Mouse (Mus musculus) layer of hippocampus, adult 9-10 months (tissue): Measurements from ENCODE around the gene Pja2.
"Not testable (repeated sequence)": the region's sequence is repeated elsewhere in the genome, so short reads cannot be mapped to it uniquely, and the experiment has no call there.

Experiments
- DNase-seq: peaks from one replicate; pipeline ENCODE4 v3.0.0; 2022; ENCODE audit warnings: low spot score

The Pja2 gene

DNA sequence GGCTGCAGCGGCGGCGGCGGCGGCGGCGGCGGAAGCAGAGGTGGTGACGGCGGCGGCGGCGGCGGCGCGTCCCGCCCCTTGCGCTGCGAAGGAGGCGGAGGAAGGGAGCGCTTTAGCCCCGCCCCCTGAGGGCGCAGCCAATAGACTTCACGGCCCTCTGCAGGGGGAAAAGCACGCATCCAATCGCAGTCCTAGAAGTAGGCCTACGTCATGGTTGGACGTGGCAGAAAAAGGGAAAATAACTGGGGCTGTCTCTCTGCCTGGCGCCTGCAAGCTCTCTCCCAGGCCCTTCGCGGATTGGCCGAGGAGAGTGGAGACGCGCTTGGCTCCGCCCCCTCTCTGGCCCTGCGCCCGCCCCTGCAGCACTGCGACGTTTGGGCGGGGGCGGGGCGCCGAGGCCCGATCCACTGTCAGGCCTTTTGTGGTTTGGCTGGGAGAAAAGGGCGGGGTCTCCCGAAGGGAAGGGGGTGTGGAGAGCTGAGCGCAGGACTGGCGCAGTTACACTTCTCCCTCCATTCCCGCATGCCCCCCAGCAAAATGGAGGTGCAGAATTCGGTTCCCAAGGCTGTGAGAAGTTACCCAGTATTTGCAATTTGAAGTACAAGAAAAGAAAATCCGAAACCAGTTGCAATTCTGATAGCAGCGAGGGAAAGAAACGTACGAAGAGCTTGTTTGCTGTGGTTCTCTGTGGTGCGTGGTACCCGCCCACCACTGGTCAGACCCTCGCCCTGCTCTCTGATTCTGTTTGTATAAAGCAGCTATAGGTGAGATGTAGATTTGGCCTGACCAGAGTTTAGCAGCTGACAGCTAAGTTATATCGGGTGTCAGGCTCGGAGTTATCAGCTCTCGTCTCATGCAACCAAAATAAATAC, at the start of gene Pja2:
Gene Pja2 (minus strand): TSS at position 19 of the 872 bp plus-strand sequence.
- DNase-seq, result peak; percentile 94

DNA sequence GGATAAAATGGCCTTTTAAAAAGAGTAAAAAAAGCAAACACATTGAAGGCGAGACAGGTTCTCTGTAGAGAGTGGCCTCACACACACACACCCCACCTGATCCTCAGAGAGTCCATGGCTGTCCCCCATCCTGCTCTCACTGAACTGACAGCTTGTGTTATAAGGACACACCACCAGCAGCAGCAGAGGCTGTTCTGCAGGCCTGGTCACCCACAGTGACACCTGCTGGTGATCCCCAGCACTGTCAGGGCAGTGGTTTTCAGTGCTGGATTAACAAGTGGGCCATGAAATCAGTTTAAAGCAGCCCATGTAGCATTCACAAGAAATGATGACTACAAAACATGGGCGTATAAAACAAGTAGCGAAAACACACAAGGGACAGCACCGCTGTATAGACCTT, 43.6 kb upstream of the Pja2 start:
- peak; percentile 66 for DNase-seq

DNA sequence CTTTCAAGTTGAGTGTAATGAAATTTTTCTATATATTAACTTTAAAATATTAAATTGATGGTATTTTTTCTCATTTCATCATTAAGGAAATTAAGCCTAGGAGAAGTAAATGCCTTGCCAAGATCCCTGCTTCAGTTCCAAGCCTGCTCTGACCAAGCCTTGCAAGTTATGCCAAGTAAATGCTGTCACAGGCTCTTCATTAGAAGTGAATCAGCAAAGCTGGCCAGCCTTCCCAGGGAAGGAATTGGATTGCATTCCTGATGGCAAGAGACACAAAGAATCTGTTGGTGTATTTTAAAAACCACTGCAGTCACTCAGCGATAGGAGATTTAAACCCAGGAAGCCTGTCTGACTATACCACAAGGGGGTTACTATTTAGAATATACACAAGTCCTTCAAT, 32.0 kb upstream of the Pja2 start:
- DNase-seq, result peak; percentile 13

DNA sequence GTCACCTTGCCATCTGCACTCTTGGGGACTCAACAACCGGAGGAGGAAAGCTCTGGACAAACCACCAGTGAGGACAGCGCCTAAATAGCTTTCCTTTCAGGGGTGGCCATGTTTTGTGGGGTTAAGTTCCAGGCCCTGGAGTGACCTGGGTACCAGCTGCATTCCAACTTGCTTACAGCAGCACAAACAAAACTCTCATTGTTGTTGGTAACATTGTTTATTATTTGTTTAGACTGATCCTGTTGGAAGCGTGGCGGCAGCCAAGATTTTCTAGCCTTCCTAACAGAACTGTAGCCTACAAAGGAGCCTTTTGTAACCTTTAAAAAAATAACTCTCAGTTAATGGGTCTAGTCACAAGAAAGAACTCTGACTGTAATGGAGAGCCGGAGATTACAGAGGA, 30.9 kb upstream of the Pja2 start:
- no peak for DNase-seq

DNA sequence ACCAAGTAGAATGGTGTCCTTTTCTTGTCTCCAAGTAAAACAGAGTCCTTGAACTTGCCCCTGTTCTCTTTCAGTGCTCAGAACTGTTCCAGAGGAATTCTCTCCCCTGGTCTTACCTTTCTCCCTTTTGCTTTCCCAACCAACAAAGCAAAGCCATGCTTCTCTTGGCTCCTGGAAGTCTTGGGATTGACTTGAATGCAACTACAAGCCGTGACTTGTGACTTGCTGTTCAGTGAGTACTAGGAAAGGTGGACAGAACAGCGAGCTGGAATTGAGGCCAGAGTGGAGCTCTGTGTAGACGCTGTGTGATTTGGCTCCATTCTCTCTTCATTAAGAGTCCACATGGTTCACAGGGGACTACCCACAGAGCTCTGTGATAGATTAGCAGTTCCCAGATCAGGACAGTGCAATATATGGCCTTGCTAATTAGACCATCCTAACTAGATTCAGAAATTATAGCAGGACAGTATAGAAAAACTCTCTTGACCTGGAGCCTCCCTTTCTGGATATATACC, 30.3 kb upstream of the Pja2 start:
- DNase-seq, result no peak

DNA sequence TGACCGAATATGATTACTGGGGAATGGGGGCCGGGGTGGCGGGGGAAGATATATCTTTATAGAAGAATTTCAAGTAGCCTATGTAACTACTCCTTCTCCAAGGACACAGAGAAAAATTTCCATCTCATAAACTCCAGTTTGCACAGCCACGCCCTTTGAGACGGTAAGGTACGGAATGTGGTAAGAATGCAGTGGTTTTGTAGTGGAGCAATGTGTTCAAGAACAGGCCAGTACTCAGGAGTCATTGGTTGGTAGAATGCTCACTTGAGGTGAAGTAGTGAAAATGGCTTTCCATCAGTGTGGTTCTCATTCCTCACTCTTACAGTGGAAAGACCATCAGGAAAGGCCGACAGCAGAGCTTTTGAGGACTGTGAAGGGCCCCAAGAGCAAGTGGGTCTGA, 22.2 kb upstream of the Pja2 start:
- no peak for DNase-seq

DNA sequence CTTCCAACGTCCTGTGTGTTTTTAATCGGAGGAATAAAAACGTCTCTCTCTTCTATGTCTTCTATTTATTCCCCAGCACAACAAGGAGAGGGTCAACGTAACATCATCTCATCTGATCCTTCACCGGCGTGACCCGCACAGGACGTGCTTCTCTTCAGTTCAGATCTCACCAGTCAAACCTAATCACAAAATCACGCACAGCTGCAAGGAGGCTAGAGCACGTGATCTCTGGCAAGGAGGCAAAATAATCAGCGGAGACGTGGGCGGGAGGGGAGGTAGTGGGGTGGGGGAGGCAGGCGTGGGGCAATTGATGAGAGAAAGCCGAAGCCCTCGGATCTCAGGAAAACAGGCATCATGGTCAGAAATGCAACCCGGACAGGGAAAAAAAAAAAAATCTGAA, 14.4 kb upstream of the Pja2 start:
- no peak for DNase-seq

DNA sequence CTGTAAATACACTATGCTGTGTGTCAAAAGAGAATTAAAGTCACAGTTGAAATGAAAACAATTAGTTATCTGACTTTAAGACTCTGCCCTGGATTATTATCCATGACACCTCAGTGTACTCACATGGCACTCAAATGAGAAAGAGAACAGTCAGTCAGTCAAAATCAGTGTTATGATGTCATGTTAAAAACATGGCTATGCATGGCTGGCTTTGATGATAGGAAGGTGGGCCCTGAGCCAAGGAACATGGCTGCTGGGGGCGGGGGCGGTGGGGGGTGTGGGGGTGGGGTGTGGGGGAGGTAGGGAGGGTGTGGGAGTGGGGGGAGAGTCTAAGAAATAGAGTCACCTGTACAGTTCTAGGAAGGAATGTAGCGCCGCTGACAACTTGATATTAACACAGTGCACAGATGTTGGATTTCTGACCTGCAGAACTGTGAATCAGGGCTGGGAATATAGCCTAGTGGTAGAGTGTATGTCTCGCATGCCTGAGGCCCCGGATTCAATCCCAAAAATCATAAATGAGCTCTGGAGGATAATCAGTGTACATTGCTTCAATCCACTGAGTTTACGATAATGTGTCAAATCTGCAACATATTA, 13.0 kb upstream of the Pja2 start:
- no peak for DNase-seq

DNA sequence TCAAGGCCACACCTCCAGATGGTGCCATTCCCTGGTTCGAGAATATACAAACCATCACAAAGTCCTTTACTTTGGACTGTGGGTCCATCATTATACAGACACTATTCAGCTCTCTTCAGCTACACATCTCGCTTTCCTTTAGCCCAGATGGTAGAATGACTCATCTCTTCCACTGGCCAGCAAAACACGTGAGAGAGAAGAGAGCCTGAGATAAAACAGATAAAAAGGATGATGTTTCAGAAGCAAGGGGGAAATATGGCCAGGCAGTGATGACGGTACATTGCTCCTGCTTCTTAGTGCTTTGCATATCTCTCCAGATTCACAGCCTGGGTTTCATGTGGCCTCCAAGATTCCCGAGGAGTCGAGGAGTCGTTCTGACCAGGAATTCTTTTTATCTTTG, 10.0 kb upstream of the Pja2 start:
- DNase-seq, result peak; percentile 30

DNA sequence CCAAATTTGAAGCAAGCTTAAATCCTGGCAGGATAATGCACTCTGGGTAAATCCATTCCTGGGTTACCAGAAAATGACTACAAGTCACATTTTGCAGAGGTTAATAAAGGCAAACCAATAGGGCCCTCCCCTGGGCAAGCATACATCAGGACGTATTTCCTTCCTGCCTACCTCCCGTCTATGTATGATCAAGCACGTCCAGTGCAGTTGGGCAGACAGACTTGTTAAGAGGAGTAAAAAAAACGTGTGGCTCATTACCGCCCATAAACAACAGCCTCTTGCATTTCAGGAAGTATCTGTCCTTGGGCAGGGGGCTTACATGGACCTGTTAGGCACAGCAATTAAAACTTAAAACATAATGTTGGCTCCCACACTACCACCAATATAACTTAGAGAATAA, 8.0 kb upstream of the Pja2 start:
- no peak for DNase-seq

DNA sequence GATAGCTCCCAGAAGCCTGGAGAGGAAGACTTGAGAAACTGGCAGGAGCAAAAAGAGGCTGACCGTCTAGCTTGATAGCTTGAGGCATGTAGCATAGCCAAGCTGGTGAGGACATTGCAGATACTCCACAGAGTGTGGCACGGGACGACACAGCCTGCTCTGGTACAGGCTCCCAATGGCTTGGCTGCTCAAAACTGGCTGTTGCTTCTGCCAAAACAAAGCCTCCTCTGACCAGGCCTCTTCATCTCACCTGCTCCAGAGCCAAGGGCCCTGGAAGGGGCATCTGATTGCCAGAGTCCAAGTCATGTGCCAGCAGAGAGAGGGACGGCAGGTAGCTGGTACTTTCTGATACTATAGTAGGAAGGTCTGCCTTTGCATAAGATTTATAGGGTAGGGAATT, 5.5 kb upstream of the Pja2 start:
- DNase-seq, result no peak

DNA sequence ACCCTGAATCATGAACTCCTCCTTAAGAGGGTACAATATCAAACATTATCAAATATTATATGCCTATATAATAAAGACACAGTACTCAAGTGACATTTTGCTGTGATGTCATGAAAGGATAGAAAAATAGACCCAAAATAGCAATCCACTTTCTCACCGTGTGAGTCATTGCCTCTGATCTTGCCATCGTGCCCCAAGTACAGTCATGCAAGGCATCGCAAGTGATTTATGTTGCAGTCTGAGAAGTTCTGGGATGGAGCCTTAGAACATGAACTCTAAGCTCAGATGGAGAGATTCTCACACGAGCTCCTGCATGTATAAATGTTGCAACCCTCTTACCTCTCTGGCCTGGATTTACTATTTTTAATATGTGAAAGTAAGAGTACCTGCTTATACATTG, 2.2 kb upstream of the Pja2 start:
- no peak for DNase-seq

DNA sequence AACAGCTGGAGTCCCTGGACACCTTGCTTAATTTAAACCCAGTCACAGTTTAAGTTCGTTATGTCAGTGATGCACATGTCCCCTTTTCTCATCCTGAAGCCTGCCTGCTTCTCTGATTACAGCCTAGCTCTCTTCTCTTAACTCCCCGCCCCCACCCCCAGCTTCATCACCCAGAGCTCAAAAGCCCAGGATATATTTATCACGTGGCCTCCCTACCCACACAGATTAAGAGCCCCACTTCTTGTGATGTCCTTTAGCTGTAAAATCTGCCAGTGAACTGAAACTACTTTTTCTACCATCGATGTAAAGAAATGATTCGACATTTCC, 1.0 kb upstream of the Pja2 start:
- no peak for DNase-seq

DNA sequence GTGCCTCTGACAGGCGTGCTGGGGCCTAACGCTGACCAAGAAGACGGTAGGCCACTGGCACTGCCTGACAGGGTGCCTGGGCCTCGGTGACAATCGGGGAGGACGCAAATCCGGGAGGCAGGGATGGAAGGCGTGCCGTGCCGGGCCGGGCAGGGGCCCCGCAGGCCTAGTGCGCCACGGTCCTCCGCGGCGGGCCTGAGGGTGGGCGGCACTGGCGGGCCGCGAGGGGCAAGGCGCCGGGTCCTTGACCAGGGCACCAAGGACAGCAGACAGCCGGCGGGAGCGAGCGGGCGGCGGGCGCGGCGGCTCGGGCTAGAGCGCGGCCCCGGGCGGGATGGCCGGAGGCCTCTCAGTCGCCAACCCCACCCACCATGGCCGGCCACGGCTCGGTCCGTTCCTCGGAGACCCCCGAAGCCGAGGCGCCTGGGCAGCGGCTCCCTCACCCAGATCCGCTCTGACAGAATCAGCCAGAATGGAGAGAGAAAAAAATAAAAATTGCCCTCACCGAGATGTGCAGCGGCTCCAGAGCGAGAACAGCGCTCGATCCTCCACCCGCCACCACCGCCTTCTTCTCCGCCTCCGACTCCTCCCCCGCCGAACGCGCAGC, 322 bp downstream of the Pja2 start:
- DNase-seq, result no peak

DNA sequence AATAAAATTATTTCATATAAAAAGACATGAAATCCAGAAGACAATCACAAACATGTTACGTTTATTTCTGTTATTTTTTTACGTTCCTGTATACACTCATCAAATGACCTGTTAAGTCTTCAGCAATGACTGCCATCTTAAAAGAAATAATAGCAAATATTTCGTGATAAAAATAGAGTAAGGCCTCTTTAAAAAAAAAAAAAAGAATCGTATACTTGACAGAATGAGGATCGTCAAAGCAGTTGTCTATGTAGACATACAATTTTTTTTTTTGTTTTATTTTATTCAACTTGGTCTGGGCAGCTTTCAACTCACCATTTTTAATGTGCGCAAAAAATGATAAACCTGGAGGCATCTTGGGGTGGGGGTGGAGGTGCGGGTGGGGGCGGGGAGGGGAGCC, 831 bp downstream of the Pja2 start:
- DNase-seq, result no peak

DNA sequence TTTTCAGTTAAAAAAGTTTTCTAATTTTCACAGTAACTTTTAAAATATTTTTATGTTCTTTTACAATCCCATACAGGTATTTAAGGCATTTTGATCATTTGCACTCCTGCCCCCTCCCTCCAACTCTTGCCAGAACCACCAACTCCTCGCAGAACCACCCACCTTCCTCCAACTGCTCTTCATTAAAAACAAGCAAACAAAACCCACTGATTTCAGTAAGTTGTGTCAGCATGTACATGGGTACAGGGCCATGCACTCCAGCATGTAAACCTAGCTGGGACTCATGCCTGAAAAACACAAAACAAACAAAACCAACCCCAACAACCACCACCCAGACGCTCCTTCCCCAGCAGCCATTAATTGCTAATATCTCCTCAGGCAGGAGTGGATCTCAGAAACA, 7.2 kb downstream of the Pja2 start:
- no peak for DNase-seq

DNA sequence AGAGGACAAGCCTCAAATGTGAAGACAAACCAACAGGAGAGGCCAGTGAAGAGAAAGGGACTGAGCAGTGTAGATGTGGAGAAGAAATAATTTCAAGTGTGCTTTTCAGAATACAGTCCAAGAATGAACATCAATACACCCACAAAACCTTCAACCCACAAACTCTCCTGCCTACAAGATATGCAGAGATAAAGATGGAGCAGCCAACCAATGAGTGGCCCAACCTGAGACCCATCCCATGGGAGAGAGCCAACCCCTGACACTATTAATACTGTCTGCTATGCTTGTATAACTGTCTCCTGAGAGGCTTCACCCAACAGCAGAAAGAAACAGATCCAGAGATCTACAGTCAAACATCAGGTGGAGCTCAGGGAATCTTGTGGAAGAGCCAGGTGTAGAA, 16.3 kb downstream of the Pja2 start:
- DNase-seq, result no peak

DNA sequence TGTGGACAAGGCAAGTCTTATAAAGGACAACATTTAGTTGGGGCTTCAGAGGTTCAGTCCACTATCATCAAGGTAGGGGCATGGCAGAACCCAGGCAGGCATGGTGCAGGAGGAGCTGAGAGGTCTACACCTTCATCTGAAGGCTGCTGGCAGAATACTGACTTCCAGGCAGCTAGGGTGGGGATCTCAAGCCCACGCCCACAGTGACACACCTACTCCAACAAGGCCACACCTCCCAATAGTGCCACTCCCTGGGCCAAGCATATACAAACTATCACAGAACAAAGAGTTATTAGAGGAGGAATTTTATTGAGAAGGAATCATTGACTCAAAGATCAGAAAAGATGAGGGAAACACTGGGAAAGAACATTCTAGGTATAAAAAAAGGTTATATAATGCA, 17.2 kb downstream of the Pja2 start:
- DNase-seq, result not testable (repeated sequence)

DNA sequence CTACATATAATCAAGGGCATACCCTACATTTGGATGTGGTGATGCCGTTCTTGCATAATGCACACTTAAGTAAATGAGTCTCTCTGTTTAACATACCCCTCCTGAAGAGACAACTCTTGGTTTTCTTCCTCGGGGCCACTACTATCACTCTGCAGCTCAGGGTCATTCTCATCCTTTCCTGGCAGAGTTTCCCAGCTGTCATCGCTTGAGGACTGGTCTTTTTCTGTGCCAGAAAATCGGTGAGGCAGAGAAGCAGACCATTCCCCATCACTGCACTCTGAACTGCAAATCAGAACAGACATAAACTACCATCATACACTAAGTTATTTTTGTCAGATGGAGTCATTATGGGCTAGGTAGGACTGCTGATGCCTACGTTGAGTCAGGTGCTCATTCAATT, 34.1 kb downstream of the Pja2 start:
- DNase-seq, result no peak

DNA sequence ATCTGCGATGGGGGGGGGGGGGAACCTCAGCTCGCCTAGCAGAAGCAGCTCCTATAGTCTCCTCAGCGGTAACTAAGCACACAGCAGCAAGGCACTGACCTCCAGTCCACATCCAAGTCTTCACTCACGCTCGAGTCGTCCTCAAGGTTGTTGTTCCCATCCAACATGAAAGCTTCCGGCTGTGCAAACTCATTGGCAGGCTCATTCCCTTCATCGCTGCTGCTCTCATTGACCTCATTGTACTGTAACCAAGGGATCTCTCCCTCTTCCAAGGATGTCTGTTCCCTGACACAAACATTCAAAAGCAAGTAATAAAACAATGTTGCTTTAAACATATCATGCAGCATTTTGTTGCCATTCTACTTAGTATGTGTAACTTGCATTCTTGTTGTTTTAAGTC, 39.0 kb downstream of the Pja2 start:
- no peak for DNase-seq

DNA sequence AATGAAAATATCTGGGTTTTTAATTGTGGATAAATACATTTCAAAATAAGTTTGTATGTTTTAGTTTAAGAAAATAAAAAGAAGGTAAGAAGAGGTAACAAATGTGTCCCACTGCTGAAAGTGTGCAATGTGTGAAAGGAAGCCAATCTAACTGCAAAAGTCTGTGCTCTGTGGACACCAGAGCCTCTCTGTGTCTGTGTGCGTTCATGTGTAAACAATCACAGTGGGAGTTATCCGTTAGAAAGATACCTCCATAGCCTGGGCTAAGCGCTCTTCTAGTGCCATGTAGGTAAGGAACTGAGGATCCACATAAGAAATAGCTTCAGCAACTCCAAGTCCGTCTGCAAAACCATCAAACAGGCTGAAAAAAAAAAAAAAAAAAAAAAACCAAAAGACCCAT, 42.0 kb downstream of the Pja2 start:
- no peak for DNase-seq

DNA sequence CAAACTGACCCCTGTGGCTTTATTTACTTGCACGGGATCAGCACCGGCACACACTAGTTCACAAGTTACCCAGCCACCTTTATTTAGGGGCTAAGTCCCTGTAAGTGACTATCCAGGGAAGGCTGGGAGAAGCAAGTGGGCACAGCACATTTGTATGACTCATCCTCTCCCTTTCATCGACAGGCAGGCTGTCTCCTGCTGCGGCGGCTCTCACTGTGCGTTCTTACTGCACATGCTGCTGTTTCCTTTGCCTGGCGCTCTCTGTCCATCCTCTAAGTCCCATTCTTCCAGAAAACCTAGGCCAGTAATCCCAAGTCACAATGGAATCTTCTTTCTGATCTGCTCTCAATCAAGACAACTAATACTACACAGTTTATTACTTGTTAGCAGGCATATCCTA, 43.7 kb downstream of the Pja2 start:
- no peak for DNase-seq

DNA sequence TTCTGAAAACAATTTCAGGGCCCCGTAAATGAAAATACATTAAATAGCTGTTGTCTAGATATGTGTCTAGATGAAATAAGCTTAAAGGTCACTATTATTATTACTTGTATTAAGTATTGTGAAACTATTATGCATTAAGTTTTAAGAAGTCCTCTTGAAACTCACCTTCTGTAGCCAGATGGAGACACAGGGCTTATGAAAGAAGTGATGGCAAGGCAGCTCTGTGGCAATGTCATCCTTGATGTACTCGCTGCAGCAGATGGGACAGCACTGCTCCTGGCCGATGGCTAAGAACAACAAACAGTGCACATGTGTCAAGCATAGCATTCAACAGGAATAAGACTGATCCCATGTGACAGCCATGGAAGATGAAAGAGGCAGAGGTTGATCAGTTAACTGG, 44.9 kb downstream of the Pja2 start:
- DNase-seq, result no peak
